Mouse (Mus musculus) layer of hippocampus, adult 9-10 months (tissue): Measurements from ENCODE around the gene Stk10.
"Not testable (repeated sequence)": the region's sequence is repeated elsewhere in the genome, so short reads cannot be mapped to it uniquely, and the experiment has no call there.

Experiments used
- DNase-seq: peaks from one replicate; pipeline ENCODE4 v3.0.0; 2022; ENCODE audit warnings: low spot score

Stk10 gene

DNA sequence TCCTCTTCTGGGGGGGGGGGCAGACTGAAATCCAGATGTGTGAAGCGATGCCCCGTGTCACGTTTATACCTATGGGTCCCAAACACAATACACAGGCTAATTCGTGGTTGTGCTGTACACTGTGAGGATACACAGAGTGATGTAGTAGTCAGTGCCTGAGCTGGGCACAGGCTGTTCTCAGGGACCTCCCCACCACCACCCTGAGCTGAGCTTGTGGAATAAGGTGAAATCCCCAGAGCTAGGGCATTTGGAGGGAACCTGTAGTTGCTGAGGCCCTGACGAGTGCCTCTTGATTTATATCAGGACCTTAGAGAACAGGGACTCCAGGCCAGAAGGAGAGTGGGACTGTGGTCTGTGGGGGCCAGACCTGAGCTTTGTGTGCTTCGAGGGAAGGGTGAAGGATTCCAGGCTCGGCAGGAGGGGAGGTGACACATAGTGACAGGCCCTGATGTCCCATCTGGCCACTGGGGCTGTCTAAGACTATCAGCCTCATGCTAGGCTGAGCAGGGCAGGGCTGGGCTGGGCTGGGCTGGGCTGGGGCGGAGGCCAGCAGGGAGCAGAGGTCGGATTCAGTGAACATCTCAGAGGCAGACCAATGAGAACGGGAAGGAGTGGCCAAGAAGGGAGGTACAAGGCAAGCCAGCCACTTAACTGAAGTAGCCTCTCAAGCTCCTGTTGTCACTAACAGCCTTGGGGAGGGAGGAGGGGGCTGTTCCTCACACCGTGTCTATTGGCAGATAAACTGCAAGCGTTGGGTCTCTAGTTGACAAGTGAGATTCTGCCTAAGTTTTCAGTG is 68.6 kb downstream of the Stk10 start:
- no peak for DNase-seq

DNA sequence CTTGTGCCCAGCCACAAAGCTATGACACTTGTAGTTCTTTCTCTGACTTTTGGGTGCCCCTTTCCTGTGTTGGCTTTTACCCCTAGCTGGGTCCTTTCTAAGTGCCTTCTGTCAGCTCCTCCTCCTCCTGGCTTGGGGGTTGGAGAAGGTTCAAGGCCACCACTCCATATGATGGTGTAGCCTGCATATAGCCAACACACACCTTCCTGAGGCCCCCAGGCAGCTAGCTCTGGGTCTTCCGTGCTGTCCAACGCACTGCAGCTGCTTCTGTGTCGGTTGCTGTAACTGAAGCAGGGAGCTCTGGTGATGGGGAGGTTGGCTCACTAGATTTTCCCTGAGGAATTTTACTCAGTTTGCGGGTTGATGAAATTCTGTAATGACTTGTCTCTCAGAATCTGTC is 71.6 kb downstream of the Stk10 start:
- DNase-seq = no peak

DNA sequence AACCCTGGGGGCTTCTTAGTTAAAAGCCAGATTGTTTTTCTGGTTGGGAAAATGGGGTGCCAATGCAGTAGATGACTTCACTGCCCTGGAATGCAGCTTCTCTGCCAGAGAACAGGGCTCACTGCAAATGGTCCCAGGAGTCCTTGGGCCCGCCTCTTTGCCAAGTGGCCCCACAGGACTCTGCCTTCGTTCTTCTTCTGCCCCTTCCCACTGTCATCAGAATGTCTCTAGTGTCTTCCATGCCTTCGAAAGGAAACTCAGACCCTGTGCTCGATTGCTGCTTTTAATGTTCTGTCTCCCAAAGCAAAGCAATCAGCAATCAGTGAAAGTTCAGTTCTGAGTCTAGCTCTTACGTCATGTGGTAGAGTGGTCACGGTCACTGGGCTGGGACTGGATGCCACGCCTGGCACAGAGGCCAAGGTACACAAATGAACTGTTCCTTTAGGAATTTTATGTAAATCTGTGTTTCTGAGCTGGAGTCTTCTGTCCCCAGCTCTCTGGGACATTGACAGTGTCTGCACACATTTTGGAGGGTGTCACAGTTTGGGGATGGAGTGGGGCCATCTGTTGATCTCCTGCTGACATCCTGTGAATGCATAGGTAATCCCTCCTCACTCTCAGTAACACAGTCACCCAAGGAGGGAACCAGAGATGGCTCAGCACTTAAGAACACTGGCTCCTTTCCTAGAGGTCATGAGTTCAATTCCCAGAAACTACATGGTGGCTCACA is 72.2 kb downstream of the Stk10 start:
- no peak for DNase-seq

DNA sequence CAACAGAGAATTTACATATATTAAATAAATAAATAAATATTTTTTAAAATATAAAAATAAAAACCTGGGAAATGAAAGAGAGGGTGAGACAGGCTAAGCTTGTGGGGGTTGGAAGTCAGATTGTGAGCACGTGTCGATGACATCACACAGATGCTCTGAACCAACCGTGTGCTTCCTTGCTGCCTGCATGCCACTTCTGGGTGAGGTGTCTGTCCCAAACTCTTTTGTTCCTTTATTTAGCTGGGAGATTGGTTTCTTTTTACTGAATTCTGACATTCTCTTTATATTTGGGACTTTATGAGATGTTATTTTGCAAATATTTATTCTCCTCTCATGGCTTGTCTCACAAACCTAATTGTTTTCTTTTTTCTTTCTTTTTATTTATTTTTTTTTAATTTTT is 72.8 kb downstream of the Stk10 start:
- DNase-seq = no peak

DNA sequence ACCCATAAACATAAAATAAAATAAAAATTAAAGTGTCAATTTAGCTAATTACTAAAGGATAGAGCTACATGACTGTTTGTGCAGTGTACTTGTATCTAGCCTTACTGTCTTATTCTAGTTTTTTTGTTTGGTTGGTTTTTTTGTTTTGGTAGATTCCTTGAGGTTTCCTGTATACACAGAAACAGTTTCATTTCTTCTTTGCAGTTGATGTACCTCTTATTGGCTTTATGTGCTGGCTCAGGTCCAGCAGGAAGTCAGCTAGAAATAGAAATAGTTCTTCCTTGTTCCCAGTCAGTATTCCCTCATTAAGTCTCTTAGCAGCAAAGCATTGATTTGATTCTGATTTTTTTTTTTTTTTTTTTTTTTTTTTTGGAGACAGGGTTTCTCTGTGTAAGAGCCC is 74.2 kb downstream of the Stk10 start:
- DNase-seq = no peak

DNA sequence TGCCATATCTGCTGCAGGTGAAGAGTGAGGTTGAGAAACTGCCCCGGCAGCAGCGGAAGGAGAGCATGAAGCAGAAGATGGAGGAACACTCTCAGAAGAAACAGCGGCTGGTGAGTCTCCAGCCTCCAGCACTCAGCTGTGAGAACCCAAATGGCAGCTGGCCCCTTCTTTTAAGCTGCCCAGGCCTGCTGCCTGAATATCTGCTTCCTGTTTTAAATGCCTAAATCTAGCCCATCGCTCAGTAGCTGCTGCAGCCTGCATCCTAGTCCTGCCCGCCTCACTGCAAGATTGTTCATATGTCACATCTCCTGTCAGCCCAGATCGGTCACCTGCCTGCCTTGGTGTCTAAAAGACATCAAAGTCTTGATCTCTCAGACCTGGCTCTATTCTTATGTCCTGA is 77.5 kb downstream of the Stk10 start:
- DNase-seq = no peak

DNA sequence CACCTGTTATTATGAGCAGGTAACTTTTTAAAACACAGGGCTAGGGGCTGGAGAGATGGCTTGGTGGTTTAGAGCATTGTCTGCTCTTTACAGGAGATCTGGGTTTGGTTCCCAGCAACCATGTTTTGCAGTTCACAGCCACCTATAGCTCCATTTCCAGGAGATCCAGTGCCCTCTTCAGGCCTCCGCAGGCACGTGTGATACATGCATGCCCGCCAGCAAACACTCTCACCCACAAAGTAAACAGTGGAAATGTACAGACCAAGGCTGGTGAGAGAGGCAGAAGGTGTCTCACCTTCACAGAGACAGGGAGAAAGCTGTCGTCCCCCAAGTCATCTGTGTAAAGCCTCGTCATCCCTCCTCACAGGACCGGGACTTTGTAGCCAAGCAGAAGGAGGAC is 79.2 kb downstream of the Stk10 start:
- no peak for DNase-seq

DNA sequence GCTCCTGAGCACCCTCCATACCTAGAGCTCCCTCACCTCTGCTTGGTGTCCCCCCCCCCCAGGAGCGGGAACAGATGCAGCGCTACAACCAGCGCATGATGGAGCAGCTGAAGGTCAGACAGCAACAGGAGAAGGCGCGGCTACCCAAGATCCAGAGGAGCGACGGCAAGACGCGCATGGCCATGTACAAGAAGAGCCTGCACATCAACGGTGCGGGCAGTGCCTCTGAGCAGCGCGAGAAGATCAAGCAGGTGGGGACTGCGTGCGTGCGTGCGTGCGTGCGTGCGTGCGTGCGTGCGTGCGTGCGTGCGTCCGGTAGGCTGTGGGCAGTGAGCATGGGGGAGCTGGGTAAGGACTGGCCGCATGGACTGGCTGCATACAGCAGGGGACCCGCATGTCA is 81.4 kb downstream of the Stk10 start:
- DNase-seq = no peak

DNA sequence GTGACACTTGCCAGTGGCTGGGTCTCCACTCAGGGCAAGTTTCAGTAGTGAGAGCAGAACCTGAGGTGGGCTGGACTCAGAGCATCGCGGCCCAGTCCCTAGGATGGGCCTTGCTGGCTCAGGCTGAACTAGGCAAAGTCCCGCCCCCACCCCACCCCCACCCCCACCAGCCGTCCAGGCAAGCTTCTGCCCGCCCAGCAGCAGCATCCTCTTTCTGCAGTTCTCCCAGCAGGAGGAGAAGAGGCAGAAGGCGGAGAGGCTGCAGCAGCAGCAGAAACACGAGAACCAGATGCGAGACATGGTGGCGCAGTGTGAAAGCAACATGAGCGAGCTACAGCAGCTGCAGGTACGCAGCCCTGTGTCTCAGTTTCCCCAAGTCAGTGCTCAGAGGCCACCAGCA is 82.5 kb downstream of the Stk10 start:
- DNase-seq = no peak

DNA sequence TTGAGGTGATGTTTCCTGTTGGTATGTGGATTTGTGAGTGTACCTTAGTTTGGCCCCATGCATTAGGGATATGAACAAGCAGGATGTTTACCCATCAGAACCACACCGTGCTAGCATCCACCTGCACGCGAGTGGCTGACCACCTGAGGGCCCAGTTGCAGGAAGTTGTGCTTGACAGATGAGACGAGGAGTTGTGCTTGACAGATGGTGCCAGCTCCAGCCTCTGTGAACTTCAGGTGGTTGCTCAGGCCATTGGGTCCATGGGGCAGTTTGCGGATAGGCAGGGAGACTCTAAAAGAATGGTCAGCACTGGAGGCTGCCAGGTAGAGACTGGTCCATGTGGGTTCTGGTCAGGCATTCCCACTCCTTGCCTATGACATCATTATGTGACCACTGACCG is 83.0 kb downstream of the Stk10 start:
- DNase-seq = no peak

DNA sequence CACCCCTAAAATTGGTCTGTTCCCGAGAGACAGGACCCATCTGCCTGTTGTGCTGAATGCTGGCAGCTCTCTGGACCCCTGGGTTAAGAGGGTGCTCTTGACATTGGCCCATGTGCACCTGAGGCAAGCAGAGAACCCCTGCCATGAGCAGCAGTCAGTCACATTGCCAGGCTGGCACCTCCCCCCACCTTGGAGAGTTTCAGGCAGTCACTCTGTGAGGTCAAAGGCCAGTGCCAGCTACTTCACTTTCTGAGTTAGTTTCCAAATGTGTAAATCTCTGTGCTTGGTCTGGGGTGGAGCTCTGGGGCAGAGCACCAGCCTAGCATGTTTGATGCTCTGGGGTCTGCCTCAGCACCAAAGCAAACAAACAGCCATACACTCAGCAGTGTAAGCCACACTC is 84.9 kb downstream of the Stk10 start:
- no peak for DNase-seq

DNA sequence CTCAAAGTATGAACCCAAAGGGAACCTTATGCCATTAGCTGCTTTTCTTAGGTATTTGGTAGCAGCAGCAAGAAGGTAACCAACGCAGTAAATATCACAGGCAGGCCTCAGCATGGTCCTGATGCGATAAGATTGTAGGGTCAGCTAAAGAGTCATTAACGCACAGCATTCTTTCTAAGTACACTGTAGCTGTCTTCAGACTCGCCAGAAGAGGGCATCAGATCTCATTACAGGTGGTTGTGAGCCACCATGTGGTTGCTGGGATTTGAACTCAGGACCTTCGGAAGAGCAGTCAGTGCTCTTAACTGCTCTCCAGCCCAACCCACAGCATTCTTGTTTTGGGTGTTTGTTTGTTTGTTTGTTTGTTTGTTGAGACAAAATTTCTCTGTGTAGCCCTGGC is 85.5 kb downstream of the Stk10 start:
- DNase-seq = not testable (repeated sequence)

DNA sequence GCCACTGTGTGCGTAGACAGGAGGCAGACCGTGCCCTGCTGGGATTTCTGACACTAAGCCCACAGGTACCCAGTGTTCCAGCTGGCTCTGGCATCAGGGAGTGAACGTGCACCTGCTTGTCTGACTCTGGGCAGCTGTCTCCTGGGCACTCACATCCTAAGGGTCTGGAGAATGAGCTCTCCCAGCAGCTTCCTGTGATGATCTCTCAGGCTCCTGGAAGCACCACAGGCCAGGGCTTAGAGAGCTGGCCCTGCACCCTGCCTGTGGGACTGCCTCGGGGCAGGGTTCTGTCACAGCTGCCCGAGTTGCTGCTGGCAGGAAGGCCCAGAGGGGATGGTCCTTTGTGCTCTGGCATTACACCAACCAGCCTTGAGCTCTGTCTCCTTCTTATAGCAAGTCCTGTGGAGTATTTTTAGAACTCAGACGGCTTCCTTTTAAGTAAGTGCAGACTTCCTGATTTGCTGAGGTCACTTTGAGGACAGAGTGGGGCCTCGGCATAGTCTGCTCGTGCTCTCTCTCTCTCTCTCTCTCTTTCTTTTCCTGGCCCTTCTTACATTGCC is 86.2 kb downstream of the Stk10 start:
- DNase-seq = no peak

DNA sequence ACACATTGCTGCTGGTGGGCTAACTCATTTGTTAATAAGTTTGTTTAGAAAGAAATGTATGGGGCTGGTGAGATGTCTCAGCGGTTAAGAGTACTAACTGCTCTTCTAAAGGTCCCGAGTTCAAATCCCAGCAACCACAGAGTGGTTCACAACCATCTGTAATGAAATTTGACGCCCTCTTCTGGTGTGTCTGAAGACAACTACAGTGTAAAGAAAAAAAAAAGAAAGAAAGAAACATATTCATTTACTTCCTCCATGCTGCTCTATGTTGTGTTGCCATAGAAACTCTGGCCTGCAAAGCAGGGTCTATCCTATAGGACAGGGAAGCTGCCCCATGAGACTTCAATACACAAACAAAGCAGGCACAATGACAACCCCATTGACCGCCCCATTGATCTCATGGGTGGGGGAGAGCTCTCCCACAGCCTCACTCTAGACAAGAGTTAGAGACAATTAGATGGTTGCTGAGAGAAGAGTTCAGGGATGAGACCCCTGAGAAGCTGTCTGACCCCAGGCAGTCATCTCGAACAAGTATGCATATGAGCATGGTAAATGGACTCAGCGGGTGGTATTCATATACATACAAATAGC is 86.9 kb downstream of the Stk10 start:
- no peak for DNase-seq

DNA sequence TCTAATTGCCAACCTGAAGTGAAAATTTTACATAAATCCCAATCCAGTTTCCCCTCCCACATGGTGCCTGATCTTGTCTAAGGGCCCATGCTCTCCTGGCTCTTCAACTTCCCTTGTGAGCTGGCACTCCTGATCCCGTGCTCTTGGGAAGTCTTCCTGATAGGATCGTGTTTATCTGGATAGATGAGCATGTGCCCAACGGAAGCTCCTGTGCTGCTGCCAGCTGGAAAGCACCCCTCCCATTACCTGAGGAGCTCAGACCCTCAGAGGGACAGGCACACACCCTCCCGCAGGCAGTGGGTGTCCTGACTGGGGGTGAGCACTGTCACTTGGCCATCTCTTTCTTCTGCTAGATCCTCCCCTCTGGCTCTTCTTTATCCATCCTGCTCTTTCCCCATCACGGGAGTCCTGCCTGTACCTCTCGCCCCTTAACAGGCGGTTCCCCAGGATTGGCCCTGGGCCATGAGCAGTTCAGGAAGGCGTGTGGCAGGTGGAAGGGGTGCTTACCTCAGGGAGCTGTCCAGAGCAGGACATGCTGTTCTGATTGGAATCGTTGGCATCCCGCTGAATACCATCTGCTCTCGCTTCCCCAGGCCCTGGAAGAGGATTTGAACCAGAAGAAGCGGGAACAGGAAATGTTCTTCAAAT is 88.8 kb downstream of the Stk10 start:
- no peak for DNase-seq

DNA sequence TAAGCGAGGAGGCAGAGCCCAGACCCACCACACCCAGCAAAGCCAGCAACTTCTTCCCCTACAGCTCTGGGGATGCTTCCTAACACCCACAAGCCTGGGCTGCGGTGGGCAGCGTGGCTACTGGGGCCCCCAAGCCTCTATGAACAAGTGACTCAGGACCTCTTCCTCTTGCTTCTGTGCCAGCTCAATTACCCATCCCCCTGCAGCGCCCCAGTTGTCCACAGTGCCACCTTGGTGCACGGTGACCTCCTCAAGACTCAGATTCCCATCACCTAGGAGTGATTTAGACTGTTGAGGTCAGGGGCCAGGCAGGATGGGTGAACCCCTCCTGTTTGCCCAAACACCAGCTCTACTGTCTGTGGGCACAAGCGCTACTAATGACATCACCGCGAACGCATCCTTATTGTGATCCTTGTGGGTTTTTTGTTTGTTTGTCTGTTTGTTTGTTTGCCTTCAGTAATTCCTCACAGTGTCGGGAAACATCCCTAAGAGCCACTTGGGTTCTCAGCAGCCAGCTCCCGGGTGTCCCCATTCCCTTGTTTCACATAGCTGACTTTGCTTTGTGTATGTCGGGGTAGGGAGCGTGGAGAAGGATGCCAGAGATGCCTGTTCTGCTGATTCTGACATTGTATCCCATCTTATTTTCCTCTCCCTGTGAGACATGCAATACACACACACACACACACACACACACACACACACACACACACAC is 89.5 kb downstream of the Stk10 start:
- no peak for DNase-seq

DNA sequence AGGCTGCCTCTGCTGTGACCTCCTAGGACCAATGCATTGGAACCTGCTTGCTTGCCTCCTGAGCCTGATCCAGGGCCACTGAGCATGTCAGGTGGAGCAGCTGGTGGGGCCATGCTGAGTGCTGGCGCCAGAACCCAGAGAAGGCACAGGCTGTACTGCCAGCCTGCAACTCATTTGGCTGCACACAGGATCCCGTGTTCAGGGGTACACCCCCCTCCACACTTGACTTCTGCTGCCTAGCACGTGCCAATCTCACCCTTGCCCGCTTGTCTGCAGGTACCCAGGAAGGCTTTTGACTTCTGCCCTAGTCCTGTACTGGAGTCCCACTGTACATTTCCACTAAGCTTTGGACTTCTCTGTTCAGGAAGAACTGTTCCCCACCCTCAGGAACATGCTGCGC is 90.1 kb downstream of the Stk10 start:
- DNase-seq = no peak

DNA sequence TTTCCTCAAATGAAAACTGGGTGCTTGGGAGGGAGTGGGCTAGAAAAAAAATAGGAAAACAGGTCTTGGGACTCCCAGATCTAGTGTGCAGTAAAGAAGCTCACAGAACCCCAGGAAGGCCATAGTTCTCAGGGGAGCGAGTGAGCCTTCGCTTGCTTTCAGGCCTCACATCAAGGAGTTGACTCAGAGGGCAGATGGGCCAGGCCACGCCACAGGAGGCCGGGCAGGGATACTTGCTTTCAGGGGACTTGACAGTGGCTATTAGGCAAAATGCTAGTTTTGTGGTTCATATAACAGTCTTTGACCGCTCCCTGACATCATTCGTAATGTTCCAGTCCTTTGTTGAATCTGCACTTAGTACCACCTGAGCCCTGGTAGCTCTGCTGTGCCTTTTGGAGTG is 90.8 kb downstream of the Stk10 start:
- DNase-seq = no peak

DNA sequence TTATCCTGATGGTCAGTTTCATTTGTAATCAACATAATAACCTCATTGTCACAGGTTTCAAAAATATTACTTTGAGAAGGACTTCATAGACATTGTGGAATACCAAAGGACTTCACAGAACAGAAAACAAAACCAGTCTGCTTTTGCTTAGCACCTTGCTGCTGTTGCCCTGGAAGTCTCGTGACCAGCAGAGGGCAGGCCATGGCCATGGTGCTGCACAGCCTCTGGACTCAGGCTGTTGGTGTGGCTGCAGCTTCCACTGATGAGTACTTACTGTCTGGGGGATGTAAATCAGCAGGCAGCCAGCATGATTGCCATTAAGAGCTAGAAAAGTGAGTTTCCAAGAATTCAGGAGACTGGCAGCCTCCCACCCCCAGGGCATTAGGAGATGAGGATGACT is 92.6 kb downstream of the Stk10 start:
- no peak for DNase-seq

DNA sequence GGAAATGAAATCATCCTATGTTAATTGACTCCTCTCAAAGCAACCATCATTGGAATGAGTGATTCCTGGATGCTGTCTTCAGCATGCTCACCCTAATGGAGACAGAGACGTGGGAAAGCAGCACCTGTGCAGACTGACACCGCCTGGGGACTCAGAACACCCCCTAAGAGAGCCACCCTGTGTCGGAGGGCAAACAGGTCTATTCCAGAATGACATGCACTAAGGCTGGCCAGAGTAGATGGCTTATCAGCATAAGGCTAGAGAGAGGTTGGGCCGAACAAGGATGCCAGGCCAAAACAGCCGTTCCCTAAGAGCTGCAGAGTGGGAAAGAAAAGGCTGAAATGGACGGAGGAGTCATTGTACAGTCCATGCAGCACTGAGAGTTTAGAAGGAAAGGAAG is 93.0 kb downstream of the Stk10 start:
- DNase-seq = no peak

DNA sequence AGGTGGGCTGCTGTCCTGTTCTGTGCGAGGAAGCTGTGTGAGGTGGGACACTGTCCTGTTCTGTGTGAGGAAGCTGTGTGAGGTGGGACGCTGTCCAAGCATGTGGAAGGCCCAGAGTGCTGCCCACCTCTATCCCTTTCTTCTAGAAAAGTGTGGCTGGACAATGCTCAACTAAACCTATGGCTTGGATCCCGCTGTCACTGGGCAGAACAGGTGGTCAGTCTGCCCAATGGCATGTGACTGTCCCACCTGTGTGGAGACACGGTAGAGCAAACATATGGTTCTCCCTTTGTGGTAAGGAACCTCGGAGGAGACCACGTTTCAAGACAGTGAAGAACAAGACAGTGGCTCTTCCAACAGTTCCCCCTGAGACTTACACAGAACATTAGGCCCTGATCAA is 94.8 kb downstream of the Stk10 start:
- DNase-seq = no peak

DNA sequence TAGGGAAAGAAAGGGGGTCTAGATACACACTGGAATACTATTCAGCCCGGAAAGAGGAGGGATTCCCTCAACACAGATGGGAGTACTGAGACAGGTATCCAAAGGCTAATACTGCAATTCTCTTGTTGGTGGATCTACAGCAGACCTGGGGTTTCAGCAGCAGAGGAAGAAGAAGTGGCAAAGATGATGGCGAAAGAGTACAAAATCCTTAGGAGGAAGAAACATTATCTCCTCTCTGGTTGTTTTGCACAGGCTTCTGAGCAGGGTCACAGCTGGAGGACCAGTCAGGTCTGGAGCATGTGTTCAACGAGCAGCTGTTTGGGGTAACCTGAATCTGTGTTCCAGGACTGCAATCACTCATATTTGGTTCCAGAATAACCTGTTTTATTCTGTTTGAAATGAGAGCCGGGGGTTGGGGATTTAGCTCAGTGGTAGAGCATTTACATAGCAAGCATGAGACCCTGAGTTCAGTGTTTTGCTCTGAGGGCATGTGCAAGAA is 96.7 kb downstream of the Stk10 start:
- DNase-seq = no peak
